Mouse (Mus musculus) thymus, adult 2 months (tissue): ENCODE measurements around the gene Eri3.

Experiments
- CTCF ChIP-seq: fragments of 200-500 bp; IDR thresholded peaks from 2 replicates; pipeline ENCODE4 v1.5.1; 2012; ENCODE audit warnings: mild to moderate bottlenecking, control low read depth, low read length, moderate library complexity, borderline replicate concordance; ENCODE audit not compliant: control insufficient read depth, poor library complexity, insufficient read depth; ENCODE audit errors: extremely low read depth
- POLR2A ChIP-seq: fragments of 200-500 bp; IDR thresholded peaks from 2 replicates; pipeline ENCODE4 v1.6.1; 2012; ENCODE audit warnings: mild to moderate bottlenecking, low read length, control low read depth, moderate library complexity; ENCODE audit not compliant: control insufficient read depth, poor library complexity, insufficient read depth; ENCODE audit errors: extremely low read depth

DNA sequence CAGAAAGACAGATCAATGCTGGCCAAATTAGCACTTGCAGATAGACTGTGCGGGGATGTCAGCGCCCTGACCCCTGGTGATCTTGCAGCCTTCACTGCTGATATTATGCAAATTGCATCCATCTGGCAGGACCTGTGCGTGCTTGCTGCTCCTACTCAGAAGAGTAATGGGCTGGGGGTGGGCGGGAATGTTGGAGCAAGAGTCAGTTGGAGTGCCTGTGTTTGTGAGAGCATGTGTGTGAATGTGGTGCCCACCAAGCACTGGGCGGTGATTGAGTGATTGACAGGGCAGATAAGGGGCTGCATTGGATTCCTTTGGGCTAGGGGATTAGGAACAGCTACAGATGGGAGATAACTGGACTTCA is 105.3 kb downstream of the Eri3 start:
- TF ChIP-seq POLR2A (no peak), CTCF (no peak)
